Mouse (Mus musculus) MEL (cell line): ENCODE data around the gene Ksr1.

ENCODE experiments used
- CHD2 ChIP-seq: IDR thresholded peaks from 2 replicates; pipeline ENCODE4 v1.6.1; 2011; ENCODE audit warnings: low read length, improper control_type of control experiment
- CTCF ChIP-seq, 3 experiments: IDR thresholded peaks in 2 of 3; conservative IDR thresholded peaks in 1 of 3; 2 replicates each; pipeline ENCODE4 v1.5.1; 2011 to 2012; ENCODE audit warnings: low read length in 3 of 3, low read depth in 2 of 3, mild to moderate bottlenecking in 2 of 3, improper control_type of control experiment in 1 of 3, inconsistent platforms in 1 of 3, mixed read lengths in 1 of 3, moderate library complexity in 1 of 3; ENCODE audit not compliant: control insufficient read depth in 1 of 3, insufficient read depth in 1 of 3, poor library complexity in 1 of 3, severe bottlenecking in 1 of 3
- EP300 ChIP-seq, 2 experiments: IDR thresholded peaks; 2 replicates each; pipeline ENCODE4 v1.6.1; 2011; ENCODE audit warnings: improper control_type of control experiment in 2 of 2, low read length in 2 of 2, low read depth in 1 of 2, mild to moderate bottlenecking in 1 of 2
- GATA1 ChIP-seq: IDR thresholded peaks from 2 replicates; pipeline ENCODE4 v1.6.1; 2011; ENCODE audit warnings: low read depth, low read length, improper control_type of control experiment
- NELFE ChIP-seq: IDR thresholded peaks from 2 replicates; pipeline ENCODE4 v1.6.1; 2011; ENCODE audit warnings: low read depth, low read length, improper control_type of control experiment
- NRF1 ChIP-seq: IDR thresholded peaks from 2 replicates; pipeline ENCODE4 v1.6.1; 2014; ENCODE audit warnings: low read depth, mild to moderate bottlenecking, inconsistent platforms, low read length, improper control_type of control experiment, moderate library complexity; ENCODE audit not compliant: poor library complexity, insufficient read depth, severe bottlenecking
- POLR2A ChIP-seq, 2 experiments: IDR thresholded peaks; 2 replicates each; pipeline ENCODE4 v1.6.1; 2011 to 2012; ENCODE audit warnings: low read length in 2 of 2, mild to moderate bottlenecking in 2 of 2, control low read depth in 1 of 2, improper control_type of control experiment in 1 of 2, low read depth in 1 of 2, moderate library complexity in 1 of 2; ENCODE audit not compliant: control insufficient read depth in 1 of 2, insufficient read depth in 1 of 2, poor library complexity in 1 of 2
- TCF12 ChIP-seq: IDR thresholded peaks from 2 replicates; pipeline ENCODE4 v1.6.1; 2014; ENCODE audit warnings: low read depth, mild to moderate bottlenecking, inconsistent platforms, low read length, improper control_type of control experiment, moderate library complexity
- ZKSCAN1 ChIP-seq: IDR thresholded peaks from 2 replicates; pipeline ENCODE4 v1.6.1; 2012; ENCODE audit warnings: low read depth, mild to moderate bottlenecking, inconsistent platforms, low read length, improper control_type of control experiment, moderate library complexity

DNA sequence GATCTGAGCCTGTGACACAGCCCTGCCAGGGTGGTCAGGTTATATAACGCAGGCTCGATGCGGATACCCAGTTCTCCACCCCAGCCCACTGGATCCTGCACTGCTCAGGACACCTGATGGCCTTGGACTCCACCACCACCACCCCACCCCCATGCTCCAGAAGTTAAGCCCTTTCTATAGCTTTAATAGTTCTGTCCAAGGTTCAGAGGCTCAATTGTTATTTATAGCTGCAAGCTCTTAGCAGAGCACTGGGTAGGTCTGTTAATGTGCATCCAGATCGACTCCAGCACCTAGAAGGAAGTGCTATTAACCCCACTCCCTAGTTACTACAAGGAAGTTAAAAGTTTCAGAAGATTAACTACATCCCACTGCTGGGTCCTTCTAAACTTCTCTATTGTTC lies 11.5 kb upstream of the Ksr1 start:
- TF ChIP-seq NRF1 (no peak), CTCF (IDR thresholded peaks at IDR 0.05 in 2 of 3, conservative IDR thresholded peaks at IDR 0.05 in 1 of 3; ENCODE audit: control insufficient read depth in 1 of 3, insufficient read depth in 1 of 3, low read depth in 2 of 3, low read length in 3 of 3, poor library complexity in 1 of 3, severe bottlenecking in 1 of 3) (no peak), GATA1 (no peak), EP300 (IDR thresholded peaks at IDR 0.05; ENCODE audit: low read depth in 1 of 2, low read length in 2 of 2) (no peak), ZKSCAN1 (no peak), POLR2A (IDR thresholded peaks at IDR 0.05; ENCODE audit: control insufficient read depth in 1 of 2, insufficient read depth in 1 of 2, low read depth in 1 of 2, low read length in 2 of 2, poor library complexity in 1 of 2) (no peak), NELFE (no peak), CHD2 (no peak), TCF12 (no peak)
